ENCODE assay signal across 18 mouse cellular contexts in genomic region chr5:140373711-140374110, GRCm38 (mm10).
"Had no signal": no experiment of that assay in that cellular context is flagged by ENCODE, and none has a peak within 500 bp of the region (broad histone marks: within the 10 kb centered on the region; RNA-seq: fewer than 3 reads in every experiment).

No protein-coding gene starts in this region.

- H3K27ac ChIP-seq: intestine, embryonic 15.5 days; kidney, embryonic 15.5 days; left cerebral cortex, adult 2 months; liver, embryonic 13.5 days; lung, embryonic 15.5 days; midbrain, embryonic 12.5 days; neural tube, embryonic 13.5 days; stomach, embryonic 15.5 days had no signal

- H3K4me3 ChIP-seq: intestine, embryonic 15.5 days; kidney, embryonic 15.5 days; left cerebral cortex, adult 2 months; liver, embryonic 13.5 days; lung, embryonic 15.5 days; midbrain, embryonic 12.5 days; myocyte; neural tube, embryonic 13.5 days; stomach, embryonic 15.5 days had no signal

- DNase-seq: kidney, adult 11 months; kidney, adult 8-10 months; kidney, postnatal 10 days; layer of hippocampus, postnatal 36 days; liver, embryonic 13.5 days; lung, postnatal 14 days; lung, postnatal 4 days; right cerebral cortex, postnatal 25 days; thymus, postnatal 25 days had no signal

- H3K27me3 ChIP-seq: intestine, embryonic 15.5 days; kidney, embryonic 15.5 days; liver, embryonic 13.5 days; lung, embryonic 15.5 days; midbrain, embryonic 12.5 days; neural tube, embryonic 13.5 days; stomach, embryonic 15.5 days had no signal

- ATAC-seq: intestine, embryonic 15.5 days; midbrain, embryonic 16.5 days had no signal

- H3K9me3 ChIP-seq: intestine, embryonic 15.5 days; kidney, embryonic 15.5 days; liver, embryonic 13.5 days; lung, embryonic 15.5 days; midbrain, embryonic 12.5 days; neural tube, embryonic 13.5 days; stomach, embryonic 15.5 days had no signal

- H3K9ac ChIP-seq: intestine, embryonic 15.5 days; kidney, embryonic 15.5 days; liver, embryonic 13.5 days; lung, embryonic 15.5 days; midbrain, embryonic 12.5 days; neural tube, embryonic 13.5 days; stomach, embryonic 15.5 days had no signal

- H3K36me3 ChIP-seq: intestine, embryonic 15.5 days; kidney, embryonic 15.5 days; liver, embryonic 13.5 days; lung, embryonic 15.5 days; midbrain, embryonic 12.5 days; neural tube, embryonic 13.5 days; stomach, embryonic 15.5 days had no signal

- H3K4me2 ChIP-seq: intestine, embryonic 15.5 days; kidney, embryonic 15.5 days; liver, embryonic 13.5 days; lung, embryonic 15.5 days; midbrain, embryonic 12.5 days; neural tube, embryonic 13.5 days; stomach, embryonic 15.5 days had no signal
